Mouse (Mus musculus) gastrocnemius, postnatal 4 days (tissue): Measurements from ENCODE around the gene Acaa1b. TPM values are rescaled to one million over a fixed set of nuclear protein-coding genes. Genes with fewer than 3 reads are reported as not detected.

Experiments
- DNase-seq, 2 experiments: peaks; one replicate each; pipeline ENCODE4 v3.0.0; 2021 to 2022; ENCODE audit warnings: low spot score in 2 of 2, mixed read lengths in 2 of 2
- total RNA-seq, 2 experiments: library from RNA; stranded (reverse); gene quantifications; 2 replicates each; pipeline ENCODE4 v1.2.3; 2021

Acaa1b gene
- total RNA-seq, 2 experiments from 2014 or later, result 1.6 to 4.6 TPM

GRCm38 (mm10) chr9:119145137-119145536 is 11.8 kb downstream of the Acaa1b start:
- no peak for DNase-seq

GRCm38 (mm10) chr9:119144696-119145095 is 12.2 kb downstream of the Acaa1b start:
- DNase-seq, result no peak

- DNase-seq, result no peak
Observed at GRCm38 (mm10) chr9:119143372-119143771, 13.5 kb downstream of the Acaa1b start.

- no peak for DNase-seq
Observed at GRCm38 (mm10) chr9:119142066-119142465, 14.8 kb downstream of the Acaa1b start.

- DNase-seq, result no peak
Observed at GRCm38 (mm10) chr9:119138836-119139235, 18.1 kb downstream of the Acaa1b start.

GRCm38 (mm10) chr9:119130692-119131091 is 26.2 kb downstream of the Acaa1b start:
- no peak for DNase-seq

GRCm38 (mm10) chr9:119128436-119129181 is 28.3 kb downstream of the Acaa1b start:
- DNase-seq, result no peak

GRCm38 (mm10) chr9:119122596-119123369 is 34.1 kb downstream of the Acaa1b start:
- no peak for DNase-seq

- DNase-seq, result no peak
Observed at GRCm38 (mm10) chr9:119120168-119120560, 36.7 kb downstream of the Acaa1b start.

GRCm38 (mm10) chr9:119119409-119120167 is 37.3 kb downstream of the Acaa1b start:
- no peak for DNase-seq

- no peak for DNase-seq
Observed at GRCm38 (mm10) chr9:119114911-119115310, 42.0 kb downstream of the Acaa1b start.

GRCm38 (mm10) chr9:119110640-119111039 is 46.3 kb downstream of the Acaa1b start:
- DNase-seq, result no peak

- no peak for DNase-seq
Observed at GRCm38 (mm10) chr9:119109685-119110353, 47.1 kb downstream of the Acaa1b start.

GRCm38 (mm10) chr9:119107566-119107965 is 49.3 kb downstream of the Acaa1b start:
- DNase-seq, result no peak

GRCm38 (mm10) chr9:119102783-119103113 is 54.1 kb downstream of the Acaa1b start:
- DNase-seq, result no peak

GRCm38 (mm10) chr9:119101992-119102782 is 54.7 kb downstream of the Acaa1b start, which contains the start of gene Dlec1:
Gene Dlec1, plus strand, starts transcription at chr9:119102478.
- DNase-seq, result peak in 1 of 2 experiments; percentile 65

GRCm38 (mm10) chr9:119100177-119100898 is 56.6 kb downstream of the Acaa1b start:
- no peak for DNase-seq
